Mouse (Mus musculus): ENCODE measurements at regions not wholly inside any gene's neighbourhood (a gene's known extent, or its start where the extent isn't known, plus 50 kb on each side); places are given as distances from the start of the nearest gene placed in this dataset.

GRCm38 (mm10) chr7:37011180-37011754 is 313.3 kb downstream of the Tshz3 start:
- TF ChIP-seq CTCF (IDR thresholded peaks at IDR 0.05; ENCODE audit: borderline replicate concordance, insufficient read depth, low read length) (no peak), POLR2A (IDR thresholded peaks at IDR 0.05; ENCODE audit: low read depth, low read length) (no peak)

Data from embryonic fibroblast, embryonic 13.5 days (primary cell).